Mouse (Mus musculus) G1E (cell line): Measurements from ENCODE around the gene Klrg1. TPM values are rescaled to one million over a fixed set of nuclear protein-coding genes. Genes with fewer than 3 reads are reported as not detected.
A peak's percentile ranks its signal among the peaks of the same experiment; 100 is the strongest.

Experiments used
- ATAC-seq: 2 replicates; pipeline ENCODE4 v1.8.0; 2016; ENCODE audit warnings: mild to moderate bottlenecking; ENCODE audit not compliant: insufficient number of reproducible peaks, poor library complexity, low FRiP score, severe bottlenecking; ENCODE audit errors: extremely low read depth
- DNase-seq: peaks from one replicate; pipeline ENCODE4 v3.0.0; 2012; ENCODE audit warnings: low spot score
- H3K27me3 ChIP-seq: 2 replicates; pipeline ENCODE4 v1.6.1; 2012; ENCODE audit warnings: mild to moderate bottlenecking, low read length, inconsistent platforms; ENCODE audit not compliant: insufficient read depth
- H3K36me3 ChIP-seq: replicated peaks from 2 replicates; pipeline ENCODE3; 2012; ENCODE audit warnings: mild to moderate bottlenecking, inconsistent platforms
- H3K4me1 ChIP-seq: 2 replicates; pipeline ENCODE4 v1.6.1; 2012; ENCODE audit warnings: low read depth, low read length, inconsistent platforms, mixed read lengths; ENCODE audit not compliant: insufficient read depth
- H3K4me3 ChIP-seq: 2 replicates; pipeline ENCODE4 v1.5.1; 2012; ENCODE audit warnings: low read depth, mild to moderate bottlenecking, inconsistent platforms, low read length, moderate library complexity, mixed read lengths
- H3K9me3 ChIP-seq: replicated peaks from 2 replicates; pipeline ENCODE4 v1.6.1; 2012; ENCODE audit warnings: inconsistent platforms
- CTCF ChIP-seq: IDR thresholded peaks from 2 replicates; pipeline ENCODE4 v1.5.1; 2012; ENCODE audit warnings: low read depth, low read length, inconsistent platforms, mixed read lengths
- GATA1 ChIP-seq: IDR thresholded peaks from 2 replicates; pipeline ENCODE4 v1.6.1; 2012; ENCODE audit warnings: borderline replicate concordance, low read length, inconsistent platforms, mixed read lengths
- GATA2 ChIP-seq: IDR thresholded peaks from 2 replicates; pipeline ENCODE4 v1.6.1; 2012; ENCODE audit warnings: low read depth, low read length, inconsistent platforms, borderline replicate concordance
- POLR2AphosphoS5 ChIP-seq: IDR thresholded peaks from 2 replicates; pipeline ENCODE4 v1.6.1; 2012; ENCODE audit warnings: low read depth, low read length, inconsistent platforms; ENCODE audit not compliant: insufficient replicate concordance
- TAL1 ChIP-seq: conservative IDR thresholded peaks from 2 replicates; pipeline ENCODE4 v1.6.1; 2012; ENCODE audit warnings: low read depth, low read length, inconsistent platforms, mixed read lengths
- polyA plus RNA-seq: library from polyadenylated mRNA; stranded (reverse); fragments of >175 nt; gene quantifications from 2 replicates; pipeline ENCODE4 v1.2.3, GENCODE M21; 2012
- total RNA-seq, 2 experiments: library from RNA; stranded (forward) in 1 of 2; stranded (reverse) in 1 of 2; fragments of 200-1000 nt in 1 of 2; fragments of >200 nt in 1 of 2; fragmentation: Nextera tagmentation in 1 of 2; gene quantifications; 2 replicates each; pipeline ENCODE4 v1.2.3; 2014 to 2017

Gene Klrg1
- total and polyA plus RNA-seq, 3 experiments = 0.03 to 3.8 (median 0.93) TPM

GRCm38 (mm10) chr6:122288263-122288662 lies 5.6 kb upstream of the Klrg1 start:
- H3K4me1 ChIP-seq = peaks cover 39% of the 10 kb centered on the region
- no peaks in the 10 kb centered on the region for H3K36me3 ChIP-seq
- no peak for DNase-seq
- H3K9me3 ChIP-seq = no peaks in the 10 kb centered on the region
- no peak for TF ChIP-seq POLR2AphosphoS5
- peak; percentile 20; the same call in 1 of the 2 replicates for TF ChIP-seq CTCF
- H3K4me3 ChIP-seq = no peak overlapping the region
- H3K27me3 ChIP-seq = no peaks in the 10 kb centered on the region
- peak; percentile 38; the same call in 1 of the 2 replicates for ATAC-seq

- Histone ChIP-seq H3K27me3 (no peaks in the 10 kb centered on the region), H3K4me3 (no peak overlapping the region), H3K9me3 (no peaks in the 10 kb centered on the region), H3K4me1 (peaks cover 21% of the 10 kb centered on the region), H3K36me3 (no peaks in the 10 kb centered on the region)
- ATAC-seq (no peak), DNase-seq (no peak)
- TF ChIP-seq POLR2AphosphoS5 (no peak), CTCF (no peak), TAL1 (no peak), GATA2 (no peak), GATA1 (no peak)
Measured at GRCm38 (mm10) chr6:122284823-122285222, 2.1 kb upstream of the Klrg1 start.

GRCm38 (mm10) chr6:122284304-122284703 lies 1.6 kb upstream of the Klrg1 start:
- ATAC-seq (no peak), DNase-seq (no peak)
- Histone ChIP-seq H3K4me1 (peaks cover 20% of the 10 kb centered on the region), H3K9me3 (no peaks in the 10 kb centered on the region), H3K27me3 (no peaks in the 10 kb centered on the region), H3K4me3 (no peak overlapping the region), H3K36me3 (no peaks in the 10 kb centered on the region)
- TF ChIP-seq GATA2 (no peak), TAL1 (no peak), POLR2AphosphoS5 (no peak), GATA1 (no peak), CTCF (no peak)

- Histone ChIP-seq H3K9me3 (no peaks in the 10 kb centered on the region), H3K4me1 (peaks cover 11% of the 10 kb centered on the region), H3K27me3 (no peaks in the 10 kb centered on the region), H3K4me3 (no peak overlapping the region), H3K36me3 (no peaks in the 10 kb centered on the region)
- ATAC-seq = no peak
- TF ChIP-seq CTCF = no peak
- no peak for TF ChIP-seq GATA1
- TF ChIP-seq TAL1 = no peak
- TF ChIP-seq POLR2AphosphoS5 = no peak
- no peak for TF ChIP-seq GATA2
- no peak for DNase-seq
Measured at GRCm38 (mm10) chr6:122283429-122283828, 747 bp upstream of the Klrg1 start.

GRCm38 (mm10) chr6:122276565-122276964 lies 6.1 kb downstream of the Klrg1 start:
- no peak for DNase-seq
- ATAC-seq = no peak
- Histone ChIP-seq H3K9me3 (no peaks in the 10 kb centered on the region), H3K36me3 (no peaks in the 10 kb centered on the region), H3K4me3 (no peak overlapping the region), H3K27me3 (no peaks in the 10 kb centered on the region), H3K4me1 (peaks cover 38% of the 10 kb centered on the region)
- TF ChIP-seq POLR2AphosphoS5 = no peak
- TF ChIP-seq TAL1 = no peak
- TF ChIP-seq CTCF = no peak
- TF ChIP-seq GATA2 = no peak
- no peak for TF ChIP-seq GATA1

- ATAC-seq = peak; percentile 92
- Histone ChIP-seq H3K36me3 (no peaks in the 10 kb centered on the region), H3K4me3 (peak overlapping the region; percentile 58; the same call in 1 of the 2 replicates), H3K27me3 (no peaks in the 10 kb centered on the region), H3K9me3 (no peaks in the 10 kb centered on the region), H3K4me1 (peaks cover 56% of the 10 kb centered on the region)
- no peak for TF ChIP-seq GATA1
- peak; percentile 37 for TF ChIP-seq TAL1
- DNase-seq = peak; percentile 31
Measured at GRCm38 (mm10) chr6:122274546-122274945, 8.1 kb downstream of the Klrg1 start.

- no peaks in the 10 kb centered on the region for H3K9me3 ChIP-seq
- no peaks in the 10 kb centered on the region for H3K36me3 ChIP-seq
- H3K4me1 ChIP-seq = peaks cover 56% of the 10 kb centered on the region
- ATAC-seq (peak; percentile 64), DNase-seq (no peak)
- no peak overlapping the region; the same call in 1 of the 2 replicates for H3K4me3 ChIP-seq
- H3K27me3 ChIP-seq = no peaks in the 10 kb centered on the region
- TF ChIP-seq GATA2 = no peak
- TF ChIP-seq POLR2AphosphoS5 = no peak
Measured at GRCm38 (mm10) chr6:122270152-122270551, 12.5 kb downstream of the Klrg1 start.
